Mouse (Mus musculus) mature B cell (primary cell): ENCODE data around the gene Krt222.

Experiments
- in situ Hi-C: fragments of 300-500 bp; cut with MboI; formaldehyde crosslinking; loops from 2 replicates; pipeline ENCODE4 v1.14.3; 2019

Gene Krt222

DNA sequence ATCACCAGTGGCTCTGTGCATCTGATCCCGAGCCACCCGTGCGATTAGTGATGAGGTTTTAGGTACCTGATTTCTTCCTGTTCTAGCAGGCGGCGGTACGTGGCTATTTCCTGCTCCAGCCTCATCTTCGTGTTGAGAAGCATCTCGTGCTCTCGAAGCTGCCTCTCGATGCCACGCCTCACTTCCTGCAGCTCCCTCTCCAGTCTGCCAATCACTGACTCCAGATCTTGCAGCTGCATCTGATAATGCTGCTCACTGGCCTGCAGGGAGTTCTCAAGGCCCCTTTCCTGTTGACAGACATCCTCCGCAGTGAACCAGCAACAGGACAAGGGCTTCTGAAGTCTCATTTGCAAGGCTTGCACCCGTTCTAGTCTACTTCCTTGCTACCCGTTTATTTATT lies 5.4 kb downstream of the Krt222 start:
- in situ Hi-C loops = no loop called here

DNA sequence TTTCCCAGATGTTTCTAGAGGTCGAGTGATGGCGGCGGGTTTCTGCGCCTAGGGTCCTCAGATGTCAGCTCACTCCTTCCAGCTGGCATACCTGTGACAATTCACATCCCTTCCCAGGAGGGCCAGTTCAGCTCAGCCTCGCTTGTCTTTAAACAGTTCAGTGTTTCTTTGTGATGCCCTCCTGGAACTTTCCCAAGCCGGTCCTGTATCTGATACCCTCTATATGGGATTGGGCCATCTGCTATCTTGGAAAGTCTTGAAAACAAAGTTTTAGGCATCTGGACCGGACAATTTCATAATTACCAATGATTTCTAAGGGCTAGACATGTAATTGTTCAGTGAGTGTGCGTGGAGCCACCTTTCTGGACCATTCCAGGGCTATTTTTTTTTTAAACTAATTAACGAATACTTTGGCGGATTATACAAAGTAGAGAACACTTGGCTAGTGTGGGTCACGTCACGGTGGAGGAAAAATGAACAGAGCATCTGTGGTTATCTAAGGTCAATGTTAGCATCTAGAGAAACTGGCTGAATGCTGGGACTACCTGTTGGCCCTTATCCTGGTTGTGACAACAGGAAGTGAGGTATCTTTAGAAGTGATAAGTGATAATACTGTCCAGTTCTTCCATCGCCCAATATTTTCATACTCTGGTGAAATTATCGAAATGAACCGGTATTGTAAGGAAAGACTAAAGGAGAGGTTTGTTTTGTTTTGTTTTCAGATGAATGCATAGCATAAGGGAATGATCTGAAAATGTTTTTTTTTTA lies 12.7 kb downstream of the Krt222 start:
- in situ Hi-C loops = no loop called here

DNA sequence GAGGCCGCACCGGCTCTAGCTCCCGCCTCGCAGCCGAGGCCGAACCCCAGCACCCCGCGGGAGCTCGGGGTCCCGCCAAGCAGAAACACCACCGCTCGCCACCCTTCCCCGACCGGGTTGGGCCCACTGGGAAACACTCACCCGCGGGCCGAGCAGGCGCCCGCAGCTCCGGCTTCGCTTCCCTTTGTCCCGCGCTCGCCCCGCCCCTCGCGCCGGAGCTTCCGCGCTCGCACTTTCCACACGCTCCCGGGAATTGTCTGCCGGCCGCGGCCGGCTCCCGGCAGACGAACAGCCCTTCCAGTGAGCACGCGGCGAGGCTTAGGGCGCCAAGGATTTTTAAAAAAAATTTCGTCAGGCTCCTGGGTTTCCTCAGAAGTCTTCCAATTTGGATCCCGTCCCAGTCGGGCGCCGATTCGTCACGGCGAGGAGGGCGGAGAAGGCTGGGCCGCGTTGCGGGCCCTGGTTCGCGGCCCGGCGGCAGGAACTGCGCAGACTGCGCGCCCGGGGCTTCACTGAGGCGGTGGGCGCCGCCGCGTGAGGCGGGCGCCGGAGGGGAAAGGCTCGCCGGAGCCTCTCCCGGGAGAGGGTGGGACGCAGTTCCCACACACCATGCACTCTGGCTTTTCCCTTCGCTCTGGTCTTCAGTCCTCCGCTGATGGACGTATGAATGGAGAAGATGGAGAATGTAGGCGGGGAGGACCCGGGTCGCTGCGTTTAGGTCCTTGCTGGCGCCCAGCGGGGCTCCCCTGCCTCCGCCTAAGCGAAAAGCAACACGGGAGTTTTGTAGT lies 13.4 kb downstream of the Krt222 start, which contains the start of gene Smarce1:
Gene Smarce1, minus strand, starts transcription at position 757 of the 788 bp plus-strand sequence.
- in situ Hi-C loops = no loop called here

DNA sequence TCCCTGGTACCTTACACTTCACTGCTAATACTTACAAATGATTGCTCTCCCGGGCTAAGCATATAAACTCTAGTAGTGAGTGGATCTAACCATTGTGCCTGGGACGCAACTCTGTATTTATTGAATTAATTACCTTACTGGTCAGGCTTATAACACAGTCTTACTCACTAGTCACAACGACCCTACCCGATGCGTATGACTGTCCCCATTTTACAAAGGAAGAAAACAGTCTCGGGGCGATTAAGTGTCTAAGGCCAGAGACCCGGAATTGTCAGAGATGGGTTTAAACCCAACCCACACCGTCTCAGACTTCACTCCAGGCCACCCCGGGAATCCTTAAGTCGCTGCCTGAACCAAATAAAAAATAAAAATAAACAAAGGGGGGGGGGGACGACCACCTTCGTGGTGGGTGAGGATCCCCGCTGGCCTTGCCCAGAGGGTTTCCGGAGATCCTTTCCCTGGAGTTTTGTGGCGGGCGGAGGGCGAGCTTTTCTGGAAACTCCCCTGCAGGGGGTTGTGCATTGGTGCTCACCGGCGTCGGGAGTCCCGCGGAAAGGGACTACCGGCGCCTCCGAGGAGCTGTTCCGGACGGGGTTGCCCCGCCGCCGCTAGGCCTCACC lies 14.1 kb downstream of the Krt222 start:
- in situ Hi-C loops = no loop called here

DNA sequence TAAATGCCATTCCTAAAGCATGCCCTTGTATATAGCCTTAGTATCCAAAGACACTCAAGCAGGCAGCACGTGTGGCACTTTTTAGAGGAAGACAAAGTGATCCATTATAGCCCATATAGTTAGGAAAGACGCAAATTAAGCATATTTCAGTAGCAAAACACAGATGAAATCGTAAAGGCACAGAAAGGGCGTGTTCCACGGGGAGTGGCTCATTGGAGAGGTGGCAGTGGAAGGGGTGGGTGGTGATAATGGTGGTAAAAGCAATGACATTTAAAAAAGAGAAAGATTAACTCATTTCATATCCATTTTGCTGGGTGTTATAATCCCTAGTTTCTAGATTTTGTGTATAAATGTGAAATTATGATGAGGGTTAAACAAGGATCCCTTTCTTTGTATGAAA lies 17.6 kb downstream of the Krt222 start:
- in situ Hi-C loops = no loop called here

DNA sequence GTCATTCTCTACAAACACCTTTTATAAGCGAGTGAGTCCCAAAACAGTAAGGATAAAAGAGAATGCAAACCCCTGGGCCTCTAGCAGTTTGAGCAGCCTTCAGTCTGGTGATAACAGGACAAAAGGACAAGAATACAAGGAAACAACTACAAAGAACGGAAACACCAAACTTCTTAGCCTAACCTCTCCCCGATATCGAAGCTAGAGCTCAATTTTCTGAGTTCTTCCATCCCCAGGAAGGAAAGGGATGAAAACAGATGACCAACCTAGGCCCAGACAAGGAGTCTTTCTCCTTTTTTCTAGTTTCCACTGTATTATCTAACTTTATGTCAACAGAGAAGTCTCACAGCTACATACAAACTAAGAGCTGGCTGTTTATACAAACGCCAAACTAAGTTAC lies 20.6 kb downstream of the Krt222 start:
- in situ Hi-C loops = no loop called here

DNA sequence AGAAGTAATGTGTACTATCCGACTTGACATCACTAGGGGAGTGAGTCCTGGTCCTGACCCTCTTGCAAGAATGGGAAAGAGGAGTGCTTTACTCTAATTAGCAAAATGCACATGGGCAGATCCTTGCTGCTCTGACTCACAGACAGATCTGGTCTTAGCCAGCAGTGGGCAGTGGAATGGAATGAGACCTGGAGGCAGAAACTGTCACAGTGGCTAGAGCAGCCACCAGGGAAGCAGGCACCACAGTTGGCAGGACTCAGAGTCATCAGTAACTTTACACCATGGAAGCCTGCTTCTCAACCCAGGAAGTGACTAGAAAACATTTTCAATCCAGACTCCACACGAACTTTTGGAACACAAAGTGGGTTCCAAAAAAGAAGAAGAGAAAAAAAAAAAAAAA lies 22.1 kb downstream of the Krt222 start:
- in situ Hi-C loops = no loop called here

DNA sequence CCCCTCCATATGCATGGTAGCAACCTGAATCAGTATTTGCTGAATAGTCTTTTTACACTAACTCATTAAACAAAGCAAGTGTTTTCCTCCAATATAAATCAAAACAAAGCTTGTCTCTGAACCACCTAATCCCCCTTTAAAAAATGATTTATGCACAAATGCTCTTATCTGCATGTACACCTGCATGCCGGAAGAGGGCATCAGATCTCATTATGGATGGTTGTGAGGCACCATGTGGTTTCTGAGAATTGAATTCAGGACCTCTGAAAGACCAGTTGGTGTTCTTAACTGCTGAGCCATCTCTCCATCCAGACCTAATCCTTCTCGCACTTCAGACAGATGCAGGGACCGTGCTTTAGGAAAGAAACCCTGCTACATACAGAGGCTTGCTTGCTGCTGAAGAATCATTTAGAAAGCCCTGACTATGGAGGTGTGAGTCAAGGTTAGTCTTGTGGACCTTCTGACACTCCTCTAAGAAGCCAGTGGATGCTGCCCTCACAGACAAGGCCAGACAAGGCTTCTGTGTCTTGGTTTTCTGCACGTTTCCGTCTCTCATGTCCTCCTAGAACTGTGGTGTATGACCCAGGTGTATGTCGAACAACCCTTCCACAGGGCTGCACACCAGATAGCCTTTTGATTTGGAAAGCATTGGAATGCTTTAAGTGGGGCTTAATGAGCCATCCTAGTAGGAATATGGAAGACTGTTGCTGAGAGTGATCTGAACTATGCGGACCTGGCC lies 26.5 kb downstream of the Krt222 start:
- in situ Hi-C loops = no loop called here

DNA sequence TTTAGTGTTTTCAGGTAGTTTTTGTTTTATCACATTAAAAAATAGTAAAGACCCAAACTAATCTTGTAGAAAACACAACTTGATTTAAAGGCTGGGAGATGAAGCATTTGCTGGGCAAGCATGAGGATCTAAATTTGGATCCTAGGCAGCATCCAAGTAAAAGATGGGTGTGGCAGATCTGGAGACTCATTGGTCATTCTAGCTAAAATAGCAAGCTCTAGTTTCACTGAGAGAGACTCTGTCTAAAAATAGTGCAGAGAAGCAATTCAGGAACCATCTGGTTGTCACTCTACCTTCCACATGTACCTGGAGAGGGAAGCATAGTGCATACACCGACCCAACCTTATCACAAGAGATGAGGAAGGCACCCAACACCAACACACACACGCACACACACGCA lies 27.7 kb downstream of the Krt222 start:
- in situ Hi-C loops = no loop called here

DNA sequence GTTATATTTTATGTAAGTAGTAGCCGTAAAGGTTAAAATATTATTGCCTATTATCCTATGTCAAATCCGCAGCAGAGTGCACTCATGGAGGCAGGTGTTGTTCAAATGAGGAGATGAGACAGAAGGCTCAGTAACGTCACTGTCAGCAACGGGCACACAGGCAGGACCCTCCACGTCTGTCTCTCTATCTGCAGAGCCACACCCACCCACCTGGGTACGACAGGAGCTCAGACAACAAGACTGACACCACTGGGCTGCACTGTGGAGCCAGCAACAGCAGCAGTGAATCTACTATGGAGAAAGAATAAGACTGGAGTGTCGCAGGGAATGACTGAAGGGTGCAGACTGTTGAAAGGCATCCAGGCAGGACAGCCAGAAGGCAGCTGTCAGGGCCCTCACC lies 31.2 kb downstream of the Krt222 start:
- in situ Hi-C loops = no loop called here

DNA sequence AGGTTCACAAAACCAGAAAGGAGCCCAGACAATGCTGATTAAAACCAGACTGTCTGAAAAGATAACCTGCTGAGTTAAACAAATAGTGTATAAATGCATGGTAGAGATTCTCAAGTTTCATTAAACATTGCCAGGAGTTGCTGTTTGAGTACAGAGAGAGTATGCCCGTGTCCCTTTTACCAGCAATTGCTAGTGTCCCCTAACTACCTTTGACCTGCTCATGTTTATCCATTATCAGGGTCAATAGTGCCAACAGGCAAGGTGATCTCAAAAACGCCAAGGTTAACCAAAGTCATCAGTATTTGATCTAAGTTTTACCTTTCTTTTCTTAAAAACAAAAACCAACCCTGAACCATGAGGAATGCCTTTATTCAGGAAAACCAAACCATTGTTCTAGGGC lies 31.9 kb downstream of the Krt222 start:
- in situ Hi-C loops = no loop called here

DNA sequence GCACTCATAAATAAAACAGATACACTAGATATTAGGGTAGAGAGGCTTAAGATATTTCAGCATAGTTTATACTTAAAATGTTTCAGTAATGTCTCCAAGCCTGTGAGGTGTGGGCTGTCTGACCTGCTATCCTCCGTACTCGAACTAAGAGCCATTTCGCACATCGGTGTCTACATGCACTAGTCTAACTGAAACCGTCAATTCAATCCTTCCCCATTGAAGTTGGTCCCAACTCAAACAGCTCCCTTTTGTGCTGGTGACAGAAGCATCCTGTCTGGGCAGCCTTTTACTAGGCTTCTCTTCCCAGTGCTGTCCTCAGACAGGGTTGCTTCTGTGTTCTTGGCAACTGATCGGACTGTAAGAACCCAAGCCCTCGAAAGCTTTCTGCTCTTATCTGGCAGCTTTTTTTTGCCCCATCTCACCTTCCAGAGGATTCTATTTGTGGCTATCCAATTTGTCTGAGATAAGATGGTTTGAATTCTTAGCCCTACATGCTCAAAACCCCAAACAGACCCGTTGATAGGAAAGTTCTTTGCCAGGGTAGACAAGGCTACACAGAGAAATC lies 35.7 kb downstream of the Krt222 start:
- in situ Hi-C loops = no loop called here

DNA sequence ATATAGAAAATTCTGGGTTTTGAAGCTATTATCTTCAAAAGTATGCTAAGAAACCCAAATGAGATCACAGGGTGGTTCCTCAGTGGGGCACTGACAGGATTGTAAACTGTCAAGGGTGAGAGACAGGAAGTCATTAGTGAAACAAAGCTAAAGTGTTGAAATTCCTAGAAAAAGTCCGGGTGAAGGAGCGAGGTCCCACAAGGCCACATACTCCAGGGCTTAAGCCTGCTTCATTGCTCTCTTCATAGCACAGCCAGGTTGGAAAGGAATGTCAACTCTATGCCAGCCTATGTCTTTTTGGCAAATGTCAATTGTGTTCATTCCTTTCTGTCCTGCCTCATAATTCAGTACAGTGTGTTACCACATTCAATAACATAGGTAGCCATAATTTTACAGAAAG lies 36.4 kb downstream of the Krt222 start:
- in situ Hi-C loops = no loop called here

DNA sequence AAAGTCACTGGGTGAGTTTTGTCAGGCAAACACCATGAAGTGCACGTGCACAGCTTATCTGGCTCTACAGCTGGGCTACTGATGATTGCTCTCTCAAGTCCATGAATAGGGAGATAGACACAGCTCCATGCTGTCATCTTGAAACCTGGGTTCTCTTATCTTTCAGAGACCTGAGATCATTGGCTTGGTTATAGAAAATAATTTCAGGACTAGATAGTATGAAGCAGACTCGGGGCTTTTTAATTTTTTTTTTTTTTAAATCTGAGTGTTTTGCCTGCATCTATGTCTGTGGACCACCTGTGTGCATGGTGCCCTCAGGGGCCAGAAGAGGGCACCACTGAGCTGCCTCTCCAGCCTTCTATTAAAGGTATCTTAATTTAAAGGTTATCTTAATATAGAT lies 36.9 kb downstream of the Krt222 start:
- in situ Hi-C loops = no loop called here

DNA sequence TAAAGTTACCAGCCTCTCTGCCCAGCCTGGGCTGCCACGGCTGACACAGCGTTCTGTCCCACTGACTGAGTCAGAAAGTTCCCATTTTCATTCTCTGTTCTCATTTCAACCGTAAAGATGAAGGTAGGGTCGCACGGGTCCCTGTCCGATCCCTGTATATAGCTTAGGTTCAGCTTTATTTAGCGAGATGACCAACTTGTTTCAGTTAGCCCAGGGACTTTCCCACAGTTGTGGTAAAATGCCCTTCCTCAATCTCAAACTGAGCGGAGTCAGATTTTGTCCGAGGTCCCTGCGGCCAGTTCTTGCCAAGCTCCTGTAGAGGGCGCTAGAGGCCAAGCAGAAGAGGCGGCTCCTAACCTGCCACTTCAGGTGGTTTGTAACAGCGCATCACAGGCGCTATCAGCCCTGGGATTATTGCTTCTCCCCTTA lies 54.7 kb downstream of the Krt222 start:
- in situ Hi-C loops = no loop called here

DNA sequence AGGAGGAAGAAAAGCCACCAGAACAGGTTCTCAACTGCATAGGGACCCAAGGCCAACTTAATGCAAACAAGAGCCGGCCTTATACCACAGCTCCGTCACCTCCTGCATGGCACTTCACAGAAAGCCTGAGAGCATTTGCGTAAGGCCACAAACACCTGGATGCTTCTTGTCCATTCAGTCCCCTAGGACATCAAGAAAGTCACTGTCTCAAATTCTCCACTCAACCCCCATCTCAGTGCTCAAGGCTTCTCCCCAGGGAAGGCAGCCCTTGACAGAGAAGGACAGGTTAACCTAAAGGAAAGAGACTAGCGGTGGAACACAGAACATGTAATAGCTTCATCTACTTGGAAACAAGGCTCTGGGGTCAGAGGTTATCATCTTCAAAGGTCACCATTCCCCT lies 56.5 kb downstream of the Krt222 start:
- in situ Hi-C loops = no loop called here

DNA sequence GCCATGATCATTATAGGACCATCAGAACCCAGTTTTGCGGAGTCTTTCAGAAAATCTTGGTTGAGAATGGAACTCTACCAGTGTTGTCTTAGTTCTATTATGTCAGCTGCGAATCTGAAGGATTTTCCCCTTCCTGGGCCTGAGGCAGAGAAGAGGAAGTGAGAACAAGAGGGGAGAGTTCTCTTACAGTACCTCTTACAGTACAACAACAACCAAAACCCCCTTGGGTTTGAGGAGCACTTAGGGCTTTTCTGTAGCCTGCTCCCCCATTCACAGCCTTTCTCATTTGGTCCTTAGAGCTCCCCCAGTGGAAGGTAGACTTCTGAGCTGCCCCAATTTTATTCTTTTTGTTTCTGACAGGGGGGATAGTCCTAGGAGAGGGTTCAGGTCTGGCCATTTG lies 57.0 kb downstream of the Krt222 start:
- in situ Hi-C loops = no loop called here
